Mouse (Mus musculus) lung, embryonic 16.5 days (tissue): ENCODE results near the gene Il27. TPM values are rescaled to one million over a fixed set of nuclear protein-coding genes. Genes with fewer than 3 reads are reported as not detected.

Experiments
- ATAC-seq: fragments of 200-750 bp; cut with Nextera tagmentation; 2 replicates; pipeline ENCODE4 v1.8.0; 2017; ENCODE audit warnings: low read depth, mild to moderate bottlenecking, moderate library complexity
- H3K27ac ChIP-seq: fragments of 300-500 bp; sonication (generic); 2 replicates; pipeline ENCODE4 v1.5.1; 2014; ENCODE audit warnings: mild to moderate bottlenecking, control low read depth, low read length
- H3K27me3 ChIP-seq: fragments of 300-500 bp; sonication (generic); 2 replicates; pipeline ENCODE4 v1.6.1; 2014; ENCODE audit warnings: low read depth, low read length, mixed read lengths; ENCODE audit not compliant: control insufficient read depth, insufficient read depth
- H3K36me3 ChIP-seq: fragments of 300-500 bp; sonication (generic); 2 replicates; pipeline ENCODE4 v1.6.1; 2014; ENCODE audit warnings: low read length; ENCODE audit not compliant: control insufficient read depth, insufficient read depth
- H3K4me1 ChIP-seq: fragments of 300-500 bp; sonication (generic); replicated peaks from 2 replicates; pipeline ENCODE4 v1.6.1; 2014; ENCODE audit warnings: low read length, mixed read lengths; ENCODE audit not compliant: control insufficient read depth, insufficient read depth
- H3K4me2 ChIP-seq: fragments of 300-500 bp; sonication (generic); 2 replicates; pipeline ENCODE4 v1.6.1; 2014; ENCODE audit warnings: low read depth, low read length, control low read depth
- H3K4me3 ChIP-seq: fragments of 300-500 bp; sonication (generic); 2 replicates; pipeline ENCODE4 v1.5.1; 2014; ENCODE audit warnings: mild to moderate bottlenecking, low read length, control low read depth
- H3K9ac ChIP-seq: fragments of 300-500 bp; sonication (generic); 2 replicates; pipeline ENCODE4 v1.6.1; 2014; ENCODE audit warnings: low read length, control low read depth
- H3K9me3 ChIP-seq: fragments of 300-500 bp; sonication (generic); 2 replicates; pipeline ENCODE4 v1.6.1; 2016; ENCODE audit warnings: low read length; ENCODE audit not compliant: control insufficient read depth
- WGBS: fragments of 180-500 bp; shearing (Covaris S2); extraction: QIAGEN DNeasy Blood & Tissue Kit; methylation state at CpG from one replicate; pipeline ENCODE4 v1.1.7; 2014; 5-methylcytosine and 5-hydroxymethylcytosine counted together
- polyA plus RNA-seq: library from polyadenylated mRNA; unstranded; fragments of >200 nt; fragmentation: Nextera tagmentation; extraction: Ambion mirVana; gene quantifications from 2 replicates; pipeline ENCODE4 v1.2.1, GENCODE M21; 2015

Gene Il27
- polyA plus RNA-seq, 1 experiment from 2014 or later = not detected

DNA sequence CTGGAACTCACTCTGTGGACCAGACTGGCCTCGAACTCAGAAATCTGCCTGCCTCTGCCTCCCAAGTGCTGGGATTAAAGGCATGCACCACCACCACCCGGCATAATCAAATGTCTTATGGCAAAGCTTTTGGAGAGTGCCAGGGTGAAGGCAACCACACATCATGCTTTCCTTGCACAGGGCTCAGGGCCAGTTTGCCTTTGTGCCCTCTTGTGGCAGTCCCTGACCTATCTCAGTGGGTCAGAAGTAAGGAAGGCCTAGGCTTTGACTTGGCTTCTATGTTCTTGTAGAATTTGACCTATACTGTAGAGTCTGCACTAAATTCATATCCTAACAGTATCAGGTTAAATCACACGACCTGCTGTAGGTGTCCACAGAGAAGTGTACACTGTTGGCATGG is 22.0 kb upstream of the Il27 start:
- H3K36me3 ChIP-seq = no peaks in the 10 kb centered on the region
- H3K9me3 ChIP-seq = 0 out of 2 replicates have a peak, but pooled peaks cover 3% of the 10 kb centered on the region
- no peak overlapping the region for H3K9ac ChIP-seq
- no peak overlapping the region for H3K4me3 ChIP-seq
- no peak for ATAC-seq
- no peaks in the 10 kb centered on the region for H3K27me3 ChIP-seq
- 0 out of 2 replicates have a peak, but pooled peaks cover 2% of the 10 kb centered on the region for H3K4me1 ChIP-seq
- no peak overlapping the region for H3K4me2 ChIP-seq
- H3K27ac ChIP-seq = no peak overlapping the region
- WGBS = 62% methylated on average over 3 of the region's 3 CpGs

DNA sequence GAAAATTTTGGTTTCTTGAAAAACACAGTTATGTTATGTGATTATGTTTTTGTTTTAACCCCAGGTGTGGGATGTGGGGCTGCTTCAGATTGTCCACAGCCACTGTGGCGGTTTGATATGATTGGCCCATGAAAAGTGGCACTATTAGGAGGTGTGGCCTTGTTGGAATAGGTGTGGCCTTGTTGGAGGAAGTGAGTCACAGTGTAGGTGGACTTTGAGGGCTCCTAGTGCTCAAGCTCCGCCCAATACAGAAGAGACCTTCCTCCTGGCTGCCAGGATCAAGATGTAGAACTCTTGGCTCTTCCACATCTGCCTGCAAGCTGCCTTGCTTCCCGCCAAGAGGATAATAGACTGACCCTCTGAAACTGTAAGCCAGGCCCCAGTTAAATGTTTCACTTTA is 18.0 kb upstream of the Il27 start:
- 81% methylated on average over 3 of the region's 3 CpGs for WGBS
- ATAC-seq = no peak
- H3K27me3 ChIP-seq = no peaks in the 10 kb centered on the region

GRCm38 (mm10) chr7:126607796-126608195 is 13.1 kb upstream of the Il27 start:
- no peak for ATAC-seq
- H3K9me3 ChIP-seq = 0 out of 2 replicates have a peak, but pooled peaks cover under 1% of the 10 kb centered on the region
- no peak overlapping the region for H3K9ac ChIP-seq
- H3K4me1 ChIP-seq = 0 out of 2 replicates have a peak, but pooled peaks cover 4% of the 10 kb centered on the region
- 80% methylated on average over 5 of the region's 5 CpGs for WGBS
- no peaks in the 10 kb centered on the region for H3K27me3 ChIP-seq
- H3K4me3 ChIP-seq = no peak overlapping the region
- H3K36me3 ChIP-seq = no peaks in the 10 kb centered on the region
- no peak overlapping the region for H3K4me2 ChIP-seq
- no peak overlapping the region for H3K27ac ChIP-seq

More for the DNA sequence above, 18.0 kb upstream of the Il27 start:
- Histone ChIP-seq H3K4me1 (no peaks in the 10 kb centered on the region), H3K36me3 (no peaks in the 10 kb centered on the region), H3K9me3 (0 out of 2 replicates have a peak, but pooled peaks cover 3% of the 10 kb centered on the region), H3K27ac (no peak overlapping the region), H3K4me3 (no peak overlapping the region), H3K4me2 (no peak overlapping the region), H3K9ac (no peak overlapping the region)

- 49% methylated on average over 3 of the region's 3 CpGs for WGBS
- 0 out of 2 replicates have a peak, but pooled peaks cover 4% of the 10 kb centered on the region for H3K4me1 ChIP-seq
- peak; percentile 93 for ATAC-seq
- H3K4me2 ChIP-seq = no peak overlapping the region
- no peak overlapping the region for H3K4me3 ChIP-seq
- no peaks in the 10 kb centered on the region for H3K27me3 ChIP-seq
- no peaks in the 10 kb centered on the region for H3K36me3 ChIP-seq
- H3K9me3 ChIP-seq = no peaks in the 10 kb centered on the region
- no peak overlapping the region for H3K9ac ChIP-seq
- H3K27ac ChIP-seq = no peak overlapping the region
Measured at GRCm38 (mm10) chr7:126607064-126607463, 12.3 kb upstream of the Il27 start.

DNA sequence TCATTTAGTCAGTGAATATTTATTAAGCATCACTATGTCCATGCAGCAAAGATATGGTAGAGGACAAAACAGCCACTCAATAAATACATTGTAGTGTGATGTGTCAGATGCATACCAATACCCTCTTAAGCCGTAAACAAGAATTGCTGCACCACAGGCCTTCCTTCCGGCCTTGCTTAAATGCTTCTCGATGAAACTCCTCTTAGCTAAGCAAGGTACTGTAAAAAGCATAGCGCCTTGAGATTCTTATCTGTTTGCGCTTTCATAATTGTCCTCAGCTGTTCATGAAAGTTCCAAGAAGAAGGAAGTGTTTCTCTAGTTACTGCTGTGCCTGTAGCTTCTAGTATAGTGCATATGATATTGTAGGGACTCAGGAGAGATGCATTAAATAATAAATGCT is 11.9 kb upstream of the Il27 start:
- H3K27me3 ChIP-seq = no peaks in the 10 kb centered on the region
- ATAC-seq = peak; percentile 32; the same call in 1 of the 2 replicates
- WGBS = 60% methylated on average over 5 of the region's 5 CpGs
- no peaks in the 10 kb centered on the region for H3K36me3 ChIP-seq
- 0 out of 2 replicates have a peak, but pooled peaks cover 4% of the 10 kb centered on the region for H3K4me1 ChIP-seq
- no peaks in the 10 kb centered on the region for H3K9me3 ChIP-seq
- no peak overlapping the region for H3K9ac ChIP-seq
- H3K4me2 ChIP-seq = no peak overlapping the region
- peak overlapping the region; percentile 53; the same call in 1 of the 2 replicates for H3K27ac ChIP-seq
- H3K4me3 ChIP-seq = no peak overlapping the region

DNA sequence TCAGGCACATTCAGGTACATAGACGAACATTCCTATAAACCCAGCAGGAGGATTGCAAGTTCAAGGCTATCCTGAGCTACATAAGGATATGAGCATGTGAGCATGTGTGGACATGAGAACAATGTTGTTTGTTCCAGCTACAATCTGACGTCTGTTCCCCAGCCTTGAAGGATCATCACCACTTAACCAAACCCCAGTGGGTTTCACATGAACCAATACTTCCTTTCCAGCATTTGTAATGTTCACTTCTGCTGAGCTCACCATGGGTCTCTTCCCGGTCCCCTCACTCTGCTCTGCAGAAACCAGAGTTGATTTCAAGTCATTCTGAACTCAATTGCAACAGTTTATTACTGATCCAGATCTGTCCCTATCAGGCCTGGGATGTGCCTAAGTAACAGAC is 7.9 kb upstream of the Il27 start:
- Histone ChIP-seq H3K9me3 (no peaks in the 10 kb centered on the region), H3K36me3 (no peaks in the 10 kb centered on the region), H3K4me3 (no peak overlapping the region), H3K4me2 (no peak overlapping the region), H3K9ac (no peak overlapping the region), H3K27ac (no peak overlapping the region), H3K27me3 (no peaks in the 10 kb centered on the region), H3K4me1 (0 out of 2 replicates have a peak, but pooled peaks cover 4% of the 10 kb centered on the region)
- no peak for ATAC-seq
- 78% methylated on average over 3 of the region's 3 CpGs for WGBS

GRCm38 (mm10) chr7:126601896-126602295 is 7.2 kb upstream of the Il27 start:
- Histone ChIP-seq H3K9me3 (no peaks in the 10 kb centered on the region), H3K9ac (no peak overlapping the region), H3K36me3 (no peaks in the 10 kb centered on the region), H3K27ac (no peak overlapping the region), H3K4me2 (no peak overlapping the region), H3K27me3 (no peaks in the 10 kb centered on the region), H3K4me1 (0 out of 2 replicates have a peak, but pooled peaks cover 4% of the 10 kb centered on the region), H3K4me3 (no peak overlapping the region)
- WGBS = 23% methylated on average over 4 of the region's 5 CpGs
- ATAC-seq = no peak

DNA sequence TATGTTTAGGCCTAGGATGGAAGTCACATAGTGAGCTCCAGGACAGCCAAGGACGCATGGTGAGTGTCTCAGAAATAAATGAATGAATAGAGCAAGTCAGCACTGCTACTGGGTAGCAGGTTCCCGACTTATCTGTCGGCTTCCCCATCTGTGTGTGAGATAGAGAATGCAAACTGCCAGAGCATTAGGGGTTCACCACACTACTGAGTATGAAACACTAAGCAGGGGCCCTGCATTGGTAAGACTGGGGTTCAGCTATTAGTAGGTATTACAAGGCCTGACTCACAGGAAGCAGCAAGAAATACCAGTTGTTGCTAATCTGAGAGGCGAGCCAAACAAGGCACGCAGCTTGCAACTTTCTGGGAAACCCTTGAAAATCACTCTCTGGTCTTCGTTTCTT is 4.2 kb upstream of the Il27 start:
- no peaks in the 10 kb centered on the region for H3K4me1 ChIP-seq
- no peaks in the 10 kb centered on the region for H3K36me3 ChIP-seq
- 70% methylated on average over 6 of the region's 6 CpGs for WGBS
- H3K9ac ChIP-seq = no peak overlapping the region
- H3K9me3 ChIP-seq = no peaks in the 10 kb centered on the region
- no peak overlapping the region for H3K4me3 ChIP-seq
- no peak overlapping the region for H3K4me2 ChIP-seq
- no peak for ATAC-seq
- no peak overlapping the region for H3K27ac ChIP-seq
- H3K27me3 ChIP-seq = no peaks in the 10 kb centered on the region

DNA sequence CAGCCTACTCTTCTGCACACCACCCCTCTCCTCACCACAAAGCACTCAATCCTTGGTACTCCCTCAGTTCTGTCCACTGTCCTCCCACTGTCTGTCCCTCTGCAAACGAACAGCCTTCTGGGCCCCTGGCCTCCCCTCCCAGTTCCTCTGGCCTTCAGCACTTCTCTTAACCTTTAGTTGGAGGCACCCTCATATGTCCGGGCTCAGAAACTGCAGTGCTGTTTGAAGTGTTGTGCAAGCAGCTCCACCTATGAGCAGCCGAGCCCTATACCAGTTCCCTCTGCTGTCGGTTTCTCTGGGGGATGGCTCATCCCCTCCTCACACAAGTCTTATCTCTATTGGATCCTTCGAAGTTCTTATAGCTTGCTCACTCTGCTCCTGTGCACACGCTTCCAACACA is 1.7 kb upstream of the Il27 start:
- Histone ChIP-seq H3K9ac (no peak overlapping the region), H3K4me1 (no peaks in the 10 kb centered on the region), H3K27me3 (no peaks in the 10 kb centered on the region), H3K9me3 (no peaks in the 10 kb centered on the region), H3K4me2 (no peak overlapping the region), H3K27ac (no peak overlapping the region), H3K36me3 (no peaks in the 10 kb centered on the region), H3K4me3 (no peak overlapping the region)
- 36% methylated on average over 6 of the region's 6 CpGs for WGBS
- ATAC-seq = no peak

DNA sequence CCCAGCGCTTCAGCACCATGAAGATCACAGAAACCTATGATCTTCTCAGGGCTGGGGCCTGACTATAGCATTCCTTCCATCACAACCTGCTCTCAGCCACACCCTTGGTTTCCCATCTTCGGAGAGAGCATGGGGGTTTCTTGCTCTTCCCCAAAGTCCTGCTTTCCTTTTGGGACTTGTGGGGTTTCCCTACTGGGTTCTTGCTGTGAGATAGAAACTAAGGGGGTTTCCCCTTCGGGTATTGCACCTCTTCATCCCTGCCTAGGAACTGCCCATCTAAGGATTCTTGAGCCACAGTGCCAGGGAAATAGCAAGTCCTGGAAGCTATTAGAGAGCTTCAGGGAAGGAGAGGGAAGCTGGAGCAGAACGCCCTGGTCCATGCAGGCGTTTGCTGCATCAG is 1.1 kb upstream of the Il27 start:
- WGBS = 75% methylated on average over 5 of the region's 5 CpGs
- H3K4me2 ChIP-seq = no peak overlapping the region
- no peaks in the 10 kb centered on the region for H3K27me3 ChIP-seq
- H3K27ac ChIP-seq = no peak overlapping the region
- no peak overlapping the region for H3K9ac ChIP-seq
- no peak for ATAC-seq
- H3K36me3 ChIP-seq = no peaks in the 10 kb centered on the region
- no peaks in the 10 kb centered on the region for H3K9me3 ChIP-seq
- no peak overlapping the region for H3K4me3 ChIP-seq
- no peaks in the 10 kb centered on the region for H3K4me1 ChIP-seq
